Mouse (Mus musculus): ENCODE results near the gene Itgb1bp2. TPM values are rescaled to one million over a fixed set of nuclear protein-coding genes. Genes with fewer than 3 reads are reported as not detected.
A peak's percentile ranks its signal among the peaks of the same experiment; 100 is the strongest.

The Itgb1bp2 gene
- 1 to 10 TPM in 1 of 2 experiments, under 1 TPM in 1; 0.98 to 1.2 TPM for polyA plus RNA-seq (2017; shearing (Covaris generic))

GRCm38 (mm10) chrX:101448886-101449475, at the start of gene Itgb1bp2:
TSS of gene Itgb1bp2 (plus strand) at chrX:101449088.
- ATAC-seq = no peak

GRCm38 (mm10) chrX:101418946-101419724, 29.8 kb upstream of the Itgb1bp2 start:
- no peak for ATAC-seq

GRCm38 (mm10) chrX:101419725-101420699, 28.9 kb upstream of the Itgb1bp2 start:
- ATAC-seq = peak; percentile 96

GRCm38 (mm10) chrX:101420700-101421095, 28.2 kb upstream of the Itgb1bp2 start, which contains the start of gene Zmym3:
TSS of gene Zmym3 (minus strand) at chrX:101420849.
- ATAC-seq = no peak

- ATAC-seq = no peak
Observed at GRCm38 (mm10) chrX:101423462-101423861, 25.4 kb upstream of the Itgb1bp2 start.

GRCm38 (mm10) chrX:101427774-101428173, 21.1 kb upstream of the Itgb1bp2 start:
- ATAC-seq = no peak

- ATAC-seq = peak; percentile 0
Observed at GRCm38 (mm10) chrX:101428785-101429141, 20.1 kb upstream of the Itgb1bp2 start.

- ATAC-seq = peak; percentile 90
Observed at GRCm38 (mm10) chrX:101429142-101429949, 19.5 kb upstream of the Itgb1bp2 start, which contains the start of gene Nono. TSS of gene Nono (plus strand) at chrX:101429318.

- ATAC-seq = peak; percentile 6
Observed at GRCm38 (mm10) chrX:101429976-101430375, 18.9 kb upstream of the Itgb1bp2 start.

GRCm38 (mm10) chrX:101451147-101451546, 2.3 kb downstream of the Itgb1bp2 start:
- ATAC-seq = no peak

- no peak for ATAC-seq
Observed at GRCm38 (mm10) chrX:101451591-101451990, 2.7 kb downstream of the Itgb1bp2 start.

- no peak for ATAC-seq
Observed at GRCm38 (mm10) chrX:101472202-101472601, 23.3 kb downstream of the Itgb1bp2 start.

- no peak for ATAC-seq
Observed at GRCm38 (mm10) chrX:101481604-101482350, 32.9 kb downstream of the Itgb1bp2 start.

- ATAC-seq = peak; percentile 61
Observed at GRCm38 (mm10) chrX:101486487-101487152, 37.7 kb downstream of the Itgb1bp2 start.

Other genes starting within 250 kb of the Itgb1bp2 start
- 10 to 100 TPM; 42.7 to 57.1 TPM for gene Snx12, start 226.5 kb upstream of the Itgb1bp2 start, polyA plus RNA-seq (2017; shearing (Covaris generic))
- 1 to 10 TPM; 4.8 to 6.0 TPM for gene Foxo4, start 194.6 kb upstream of the Itgb1bp2 start, polyA plus RNA-seq (2017; shearing (Covaris generic))
- gene Gm614, start 185.1 kb upstream of the Itgb1bp2 start, polyA plus RNA-seq (2017; shearing (Covaris generic)) = 1 to 10 TPM; 1.7 to 2.9 TPM
- gene Il2rg, start 180.8 kb upstream of the Itgb1bp2 start, polyA plus RNA-seq (2017; shearing (Covaris generic)) = 1,000 to 10,000 TPM; 2,002 to 2,386 TPM
- under 1 TPM in 1 of 2 experiments, not detected in 1; 0.42 TPM for gene Gm20489, start 180.1 kb upstream of the Itgb1bp2 start, polyA plus RNA-seq (2017; shearing (Covaris generic))
- 10 to 100 TPM; 72.2 to 98.1 TPM for gene Med12, start 175.1 kb upstream of the Itgb1bp2 start, polyA plus RNA-seq (2017; shearing (Covaris generic))
- under 1 TPM; 0.11 to 0.37 TPM for gene Nlgn3, start 149.9 kb upstream of the Itgb1bp2 start, polyA plus RNA-seq (2017; shearing (Covaris generic))
- not detected for gene Gjb1, start 72.7 kb upstream of the Itgb1bp2 start, polyA plus RNA-seq (2017; shearing (Covaris generic))
- 10 to 100 TPM; 13.1 to 21.1 TPM for gene Zmym3, start 28.2 kb upstream of the Itgb1bp2 start, polyA plus RNA-seq (2017; shearing (Covaris generic))
- gene Nono, start 19.8 kb upstream of the Itgb1bp2 start, polyA plus RNA-seq (2017; shearing (Covaris generic)) = 100 to 1,000 TPM; 348 to 429 TPM
- gene Taf1, start 83.6 kb downstream of the Itgb1bp2 start, polyA plus RNA-seq (2017; shearing (Covaris generic)) = 10 to 100 TPM; 22.3 to 24.9 TPM
- 100 to 1,000 TPM; 178 to 203 TPM for gene Ogt, start 191.0 kb downstream of the Itgb1bp2 start, polyA plus RNA-seq (2017; shearing (Covaris generic))